Mouse (Mus musculus): ENCODE results near the gene Capg. TPM values are rescaled to one million over a fixed set of nuclear protein-coding genes. Genes with fewer than 3 reads are reported as not detected.
A peak's percentile ranks its signal among the peaks of the same experiment; 100 is the strongest.

The Capg gene
- polyA plus RNA-seq (2015; fragmentation: Nextera tagmentation; extraction: Ambion mirVana), result 62.4 and 63.4 TPM in 2 replicates

DNA sequence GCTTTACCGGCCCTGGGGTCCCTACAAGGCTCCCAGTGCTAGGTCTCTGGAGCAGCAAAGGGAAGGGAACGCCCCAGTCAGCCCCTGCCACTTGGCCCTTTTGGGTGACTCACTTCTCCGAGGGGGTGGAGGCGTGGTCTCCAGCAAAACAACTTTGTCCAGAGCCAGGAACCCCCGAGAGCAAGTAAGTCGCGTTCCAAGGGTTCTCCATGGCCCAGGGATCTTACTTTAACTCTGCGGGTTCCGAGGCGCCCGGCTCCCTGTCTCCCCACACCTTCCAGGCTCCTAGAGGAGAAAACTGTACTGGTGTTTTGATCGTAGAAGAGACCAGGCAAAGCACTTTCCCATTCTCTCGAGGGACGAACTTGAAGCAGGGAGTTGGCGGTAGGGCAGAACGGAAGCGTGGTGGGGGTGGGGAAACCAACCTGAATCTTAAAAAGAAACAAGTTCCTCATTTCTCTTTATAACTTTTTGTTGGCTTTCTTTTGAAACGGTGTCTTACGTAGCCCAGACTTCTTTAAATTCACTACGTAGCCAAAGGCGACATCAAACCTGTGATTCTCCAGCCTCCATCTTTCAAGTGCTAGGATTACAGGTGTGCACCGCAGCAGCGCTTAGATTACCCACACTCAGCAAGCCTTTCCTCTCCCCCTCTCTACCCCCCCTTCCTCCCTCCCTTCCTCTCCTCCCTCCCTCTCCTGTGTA lies at the start of gene Capg:
TSS of gene Capg (plus strand) at position 109 of the 705 bp plus-strand sequence.
- peak; percentile 75 for DNase-seq (ENCODE audit: low spot score)

GRCm38 (mm10) chr6:72498950-72499349 lies 45.2 kb upstream of the Capg start:
- DNase-seq (ENCODE audit: low spot score), result no peak

DNA sequence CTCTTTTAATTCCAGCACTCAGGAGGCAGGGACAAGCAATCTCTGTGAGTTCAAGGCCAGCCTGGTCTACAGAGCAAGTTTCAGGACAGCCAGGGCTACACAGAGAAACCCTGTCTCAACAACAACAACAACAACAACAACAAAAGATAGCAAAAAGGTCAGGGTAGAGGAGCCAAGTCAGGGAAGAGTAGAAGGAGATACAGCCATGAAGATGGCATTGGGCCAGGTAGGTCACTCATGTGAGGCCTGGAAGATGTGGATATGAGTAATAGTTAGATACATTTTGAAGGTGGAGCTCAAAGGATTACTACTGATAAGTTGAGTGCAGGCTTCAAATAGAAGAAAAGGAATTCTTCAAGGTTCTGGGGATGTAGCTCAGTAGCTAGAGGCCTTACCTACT lies 40.9 kb upstream of the Capg start:
- no peak for DNase-seq (ENCODE audit: low spot score)

GRCm38 (mm10) chr6:72503939-72504338 lies 40.3 kb upstream of the Capg start:
- no peak for DNase-seq (ENCODE audit: low spot score)

DNA sequence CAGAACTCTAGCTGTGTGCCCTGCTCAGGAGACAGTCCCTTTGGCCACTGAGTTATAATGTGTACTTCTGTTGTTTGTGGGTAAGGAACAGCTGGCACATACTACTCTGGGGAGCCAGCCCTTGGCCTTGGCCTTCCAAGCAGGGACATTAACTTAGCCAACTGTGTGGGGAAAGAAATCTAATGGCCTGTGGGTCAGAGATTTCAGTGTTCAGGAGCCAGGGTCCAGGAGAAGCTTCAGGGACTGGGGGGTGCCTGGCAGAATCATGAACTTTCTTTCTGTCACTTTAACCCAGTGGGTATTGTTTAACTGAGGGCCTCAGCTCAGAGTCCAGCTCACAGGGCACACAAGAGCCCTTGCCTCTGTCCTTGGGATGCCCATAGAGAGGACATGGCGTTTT lies 38.1 kb upstream of the Capg start:
- no peak for DNase-seq (ENCODE audit: low spot score)

GRCm38 (mm10) chr6:72508596-72508995 lies 35.6 kb upstream of the Capg start:
- no peak for DNase-seq (ENCODE audit: low spot score)

DNA sequence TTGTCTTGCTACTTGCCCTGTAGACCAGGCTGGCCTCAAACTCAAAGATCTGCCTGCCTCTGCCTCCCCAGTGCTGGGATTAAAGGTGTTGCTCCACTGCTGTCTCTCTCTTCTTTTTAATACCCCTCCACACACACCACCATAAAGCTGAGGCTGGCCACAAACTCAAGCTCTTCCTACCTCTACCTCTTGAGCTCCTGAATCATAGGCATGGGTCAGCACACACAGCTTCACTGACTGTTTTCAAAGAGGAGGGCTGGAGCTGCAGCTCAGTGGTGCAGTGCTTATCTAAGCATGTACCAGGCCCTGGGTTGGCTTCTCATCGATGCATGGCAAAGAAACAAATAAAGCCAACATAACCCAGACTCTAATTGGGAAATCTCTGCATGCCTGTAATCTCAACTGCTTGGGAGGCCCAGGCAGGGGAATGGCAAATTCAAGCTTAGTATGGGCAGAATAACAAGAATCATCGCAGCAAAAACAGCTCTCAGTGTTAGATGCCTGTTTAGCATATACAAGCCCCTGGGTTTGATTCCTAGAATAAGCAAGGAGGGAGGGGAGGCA lies 34.2 kb upstream of the Capg start:
- DNase-seq (ENCODE audit: low spot score), result no peak

GRCm38 (mm10) chr6:72510686-72511421 lies 33.3 kb upstream of the Capg start:
- DNase-seq (ENCODE audit: low spot score), result no peak

DNA sequence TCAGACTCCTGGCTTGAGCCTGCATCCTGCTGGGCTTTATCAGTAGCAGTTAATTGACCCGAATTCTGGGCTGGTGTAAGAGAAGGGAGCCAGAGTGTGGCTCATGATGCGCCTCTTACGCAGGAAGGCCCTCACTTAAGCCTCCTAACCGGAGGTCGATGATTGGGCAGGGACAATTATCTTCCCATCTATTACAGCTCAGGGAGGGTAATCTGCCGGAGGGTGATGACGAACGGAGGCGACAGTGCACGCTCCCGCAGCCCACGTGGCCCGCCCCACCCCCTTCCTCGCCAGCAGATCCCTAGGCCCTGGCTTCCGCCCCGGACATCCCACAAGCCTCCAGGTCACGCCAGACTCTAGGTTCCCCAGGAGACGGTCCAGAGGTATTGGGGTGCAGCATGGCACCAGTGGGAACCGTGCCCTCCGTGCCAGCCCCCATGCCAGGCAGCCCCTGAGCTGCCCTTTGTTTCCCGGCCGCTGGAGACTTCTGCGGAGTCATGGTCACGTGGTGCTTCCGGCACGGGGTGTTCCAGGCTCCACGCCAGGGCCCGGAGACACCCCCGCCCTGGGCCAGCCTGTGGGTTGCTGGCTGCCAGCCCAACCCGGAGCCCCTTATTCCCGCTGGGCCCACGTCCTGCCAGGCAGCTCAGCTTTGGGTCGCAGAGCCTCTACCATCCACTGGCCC lies 31.7 kb upstream of the Capg start:
- peak; percentile 79 for DNase-seq (ENCODE audit: low spot score)

- DNase-seq (ENCODE audit: low spot score), result no peak
These were observed 31.1 kb upstream of the Capg start for GRCm38 (mm10) chr6:72513071-72513440.

DNA sequence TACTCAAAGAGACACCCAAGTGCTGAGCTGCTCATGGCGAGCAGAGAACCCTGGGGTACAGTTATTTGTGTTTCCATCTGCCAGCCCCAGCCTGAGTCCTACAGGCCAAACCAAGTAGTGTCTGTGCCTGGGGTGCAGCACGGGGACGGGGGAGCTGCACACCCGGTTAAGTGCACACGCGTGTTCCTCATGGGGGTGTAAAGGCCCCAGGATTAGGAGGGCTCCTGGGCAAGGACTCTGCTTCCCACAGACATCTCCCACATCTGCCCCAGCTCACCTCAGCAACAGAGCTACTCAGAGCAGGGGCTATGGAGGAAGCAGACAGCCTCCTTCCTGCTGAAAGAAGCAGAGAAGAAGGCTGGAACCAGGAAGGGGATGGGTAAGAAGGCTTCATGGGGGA lies 28.5 kb upstream of the Capg start:
- DNase-seq (ENCODE audit: low spot score), result no peak

GRCm38 (mm10) chr6:72518842-72519241 lies 25.3 kb upstream of the Capg start:
- no peak for DNase-seq (ENCODE audit: low spot score)

GRCm38 (mm10) chr6:72519303-72519702 lies 24.9 kb upstream of the Capg start:
- DNase-seq (ENCODE audit: low spot score), result no peak

GRCm38 (mm10) chr6:72519892-72520663 lies 24.1 kb upstream of the Capg start:
- DNase-seq (ENCODE audit: low spot score), result no peak

DNA sequence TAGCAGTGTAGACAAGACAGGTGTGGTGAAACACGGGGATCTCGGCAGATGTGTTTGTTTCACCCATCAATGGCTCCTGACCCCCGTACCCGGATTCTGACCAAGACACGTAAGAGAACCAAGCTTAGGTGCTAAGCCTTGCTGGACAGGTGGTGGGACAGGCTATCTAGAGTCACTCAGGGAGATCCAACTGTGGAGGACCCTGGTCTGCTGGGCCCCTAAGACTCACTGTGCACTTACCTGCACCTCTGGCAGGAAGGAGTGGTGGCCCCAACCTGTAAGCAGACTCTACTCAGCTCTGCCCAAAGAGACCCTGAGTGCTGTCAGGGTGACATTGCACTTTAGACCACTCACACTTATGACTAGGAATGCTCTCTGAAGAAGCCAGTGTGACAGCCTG lies 23.3 kb upstream of the Capg start:
- DNase-seq (ENCODE audit: low spot score), result no peak

DNA sequence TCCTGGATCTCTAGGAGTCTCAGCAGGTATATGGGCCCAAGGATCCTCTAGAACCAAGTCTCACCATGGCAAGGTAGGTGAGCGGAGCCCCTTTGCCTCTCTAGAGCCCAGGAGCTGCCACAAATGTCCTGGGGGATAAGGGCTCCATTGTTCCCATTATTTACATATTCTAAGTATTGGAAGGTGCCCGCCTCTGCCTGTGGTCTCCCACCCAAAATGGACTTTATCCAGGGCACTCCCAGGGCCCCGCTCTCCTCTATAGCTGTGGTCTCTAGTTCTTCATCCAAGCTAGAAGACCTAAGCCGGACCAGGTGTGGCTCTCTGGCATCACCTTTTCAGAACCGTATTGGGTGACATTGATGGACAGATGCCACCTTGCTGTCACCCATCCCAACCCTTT lies 22.6 kb upstream of the Capg start, which contains the start of gene Sh2d6:
TSS of gene Sh2d6 (minus strand) at position 101 of the 400 bp plus-strand sequence.
- no peak for DNase-seq (ENCODE audit: low spot score)

GRCm38 (mm10) chr6:72522288-72522687 lies 21.9 kb upstream of the Capg start:
- DNase-seq (ENCODE audit: low spot score), result no peak

DNA sequence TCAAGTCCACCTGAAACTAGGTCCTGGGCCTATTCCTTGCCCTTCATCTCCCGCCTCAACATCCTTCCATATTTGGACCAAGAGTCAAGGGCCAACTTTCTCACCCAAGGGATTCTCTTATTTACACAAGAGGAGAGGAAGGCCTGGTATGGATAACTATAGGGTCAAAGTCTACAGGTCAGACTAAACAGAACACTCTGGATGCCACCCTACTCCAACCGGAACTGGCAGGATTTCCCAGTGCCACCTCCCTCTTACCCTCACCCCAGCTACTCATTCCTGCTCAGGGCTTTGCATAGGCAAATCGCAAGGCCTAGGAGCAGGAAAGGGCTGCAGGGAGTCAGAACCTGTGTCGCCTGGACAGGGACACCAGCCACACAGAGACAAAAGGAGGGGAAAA lies 21.0 kb upstream of the Capg start:
- no peak for DNase-seq (ENCODE audit: low spot score)

DNA sequence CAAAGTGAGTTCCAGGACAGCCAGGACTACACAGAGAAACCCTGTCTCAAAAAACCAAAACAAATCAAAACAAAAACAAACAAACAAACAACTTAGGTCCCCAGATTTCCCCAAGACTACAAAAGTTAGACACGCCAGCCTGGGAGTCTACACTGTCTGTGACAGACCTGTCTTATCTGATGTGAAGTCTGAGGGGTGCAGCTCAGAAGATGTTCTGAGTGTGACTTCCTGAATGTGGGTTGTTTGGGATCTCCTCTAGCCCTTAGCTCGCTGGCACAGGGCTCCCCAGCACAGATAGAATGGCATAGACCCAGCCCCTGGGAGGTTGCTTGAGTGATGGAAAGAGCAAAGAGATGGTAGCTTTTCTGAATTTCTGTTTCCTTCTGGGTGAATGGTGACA lies 20.0 kb upstream of the Capg start:
- DNase-seq (ENCODE audit: low spot score), result no peak

- no peak for DNase-seq (ENCODE audit: low spot score)
These were observed 17.1 kb upstream of the Capg start for GRCm38 (mm10) chr6:72527070-72527469.
